Mouse (Mus musculus) liver, embryonic 13.5 days (tissue): Measurements from ENCODE around the gene Prss48. TPM values are rescaled to one million over a fixed set of nuclear protein-coding genes. Genes with fewer than 3 reads are reported as not detected.

Experiments
- ATAC-seq: fragments of 200-750 bp; cut with Nextera tagmentation; 2 replicates; pipeline ENCODE4 v1.8.0; 2017; ENCODE audit warnings: low read depth, mild to moderate bottlenecking, moderate number of reproducible peaks, moderate library complexity
- DNase-seq: peaks from one replicate; pipeline ENCODE4 v3.0.0; 2022
- H3K27ac ChIP-seq: fragments of 300-500 bp; sonication (generic); 2 replicates; pipeline ENCODE4 v1.5.1; 2015; ENCODE audit warnings: moderate library complexity, mild to moderate bottlenecking, inconsistent platforms
- H3K27me3 ChIP-seq: fragments of 300-500 bp; sonication (generic); 2 replicates; pipeline ENCODE4 v1.6.1; 2015; ENCODE audit warnings: mild to moderate bottlenecking, inconsistent platforms
- H3K36me3 ChIP-seq: fragments of 300-500 bp; sonication (generic); 2 replicates; pipeline ENCODE4 v1.6.1; 2015; ENCODE audit warnings: mild to moderate bottlenecking, inconsistent platforms
- H3K4me1 ChIP-seq: fragments of 300-500 bp; sonication (generic); replicated peaks from 2 replicates; pipeline ENCODE4 v1.6.1; 2015; ENCODE audit warnings: inconsistent platforms
- H3K4me2 ChIP-seq: fragments of 300-500 bp; sonication (generic); 2 replicates; pipeline ENCODE4 v1.6.1; 2015; ENCODE audit warnings: inconsistent platforms, mild to moderate bottlenecking, moderate library complexity
- H3K4me3 ChIP-seq: fragments of 300-500 bp; sonication (generic); replicated peaks from 2 replicates; pipeline ENCODE4 v1.5.1; 2015; ENCODE audit warnings: mild to moderate bottlenecking, inconsistent platforms
- H3K9ac ChIP-seq: fragments of 300-500 bp; sonication (generic); 2 replicates; pipeline ENCODE4 v1.6.1; 2015; ENCODE audit warnings: mild to moderate bottlenecking, inconsistent platforms
- H3K9me3 ChIP-seq: fragments of 300-500 bp; sonication (generic); replicated peaks from 2 replicates; pipeline ENCODE4 v1.6.1; 2016; ENCODE audit warnings: inconsistent platforms
- WGBS: fragments of 180-500 bp; shearing (Covaris S2); methylation state at CpG from one replicate; pipeline ENCODE4 v1.1.7; 2015; ENCODE audit not compliant: insufficient replicate concordance; 5-methylcytosine and 5-hydroxymethylcytosine counted together
- polyA plus RNA-seq: library from polyadenylated mRNA; unstranded; fragments of >200 nt; fragmentation: Nextera tagmentation; extraction: Ambion mirVana; gene quantifications from 2 replicates; pipeline ENCODE4 v1.2.1, GENCODE M21; 2015

Prss48 gene
- polyA plus RNA-seq, 1 experiment from 2014 or later, result not detected

- ATAC-seq (no peak), DNase-seq (no peak)
- Histone ChIP-seq H3K27me3 (no peaks in the 10 kb centered on the region; the same call in 1 of the 2 replicates), H3K4me1 (peaks cover 31% of the 10 kb centered on the region), H3K4me2 (peak overlapping the region; percentile 85), H3K27ac (no peak overlapping the region), H3K36me3 (no peaks in the 10 kb centered on the region), H3K4me3 (no peak overlapping the region), H3K9me3 (no peaks in the 10 kb centered on the region), H3K9ac (no peak overlapping the region)
- 78% methylated on average over 10 of the region's 10 CpGs for WGBS
Observed at GRCm38 (mm10) chr3:85973376-85974140, 28.7 kb downstream of the Prss48 start.

DNA sequence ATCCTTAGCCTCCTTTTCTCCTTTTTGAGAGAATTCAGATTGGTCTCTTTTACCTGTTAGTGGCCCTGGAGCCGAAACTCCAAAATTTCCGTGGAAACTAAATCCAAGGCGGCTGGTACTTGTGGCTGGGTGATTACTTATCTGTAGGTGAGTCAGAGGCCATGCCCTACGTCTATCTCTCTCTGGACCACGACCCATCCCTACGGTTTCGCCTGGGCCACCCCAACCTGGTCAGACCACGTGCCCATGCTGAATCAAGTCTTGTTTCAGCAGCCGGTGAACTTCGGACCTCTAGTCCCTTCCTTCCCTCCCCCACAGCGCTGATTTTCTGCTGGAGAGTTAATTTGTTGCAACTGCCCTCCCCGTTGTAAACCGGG lies 30.7 kb downstream of the Prss48 start:
- DNase-seq (peak; percentile 16), ATAC-seq (peak; percentile 57)
- Histone ChIP-seq H3K36me3 (no peaks in the 10 kb centered on the region), H3K27ac (peak overlapping the region; percentile 72), H3K4me3 (peak overlapping the region; percentile 74), H3K9me3 (no peaks in the 10 kb centered on the region), H3K4me2 (peak overlapping the region; percentile 85), H3K27me3 (no peaks in the 10 kb centered on the region; the same call in 1 of the 2 replicates), H3K4me1 (peaks cover 31% of the 10 kb centered on the region), H3K9ac (peak overlapping the region; percentile 79)
- WGBS, result under 1% methylated on average over 13 of the region's 13 CpGs

DNA sequence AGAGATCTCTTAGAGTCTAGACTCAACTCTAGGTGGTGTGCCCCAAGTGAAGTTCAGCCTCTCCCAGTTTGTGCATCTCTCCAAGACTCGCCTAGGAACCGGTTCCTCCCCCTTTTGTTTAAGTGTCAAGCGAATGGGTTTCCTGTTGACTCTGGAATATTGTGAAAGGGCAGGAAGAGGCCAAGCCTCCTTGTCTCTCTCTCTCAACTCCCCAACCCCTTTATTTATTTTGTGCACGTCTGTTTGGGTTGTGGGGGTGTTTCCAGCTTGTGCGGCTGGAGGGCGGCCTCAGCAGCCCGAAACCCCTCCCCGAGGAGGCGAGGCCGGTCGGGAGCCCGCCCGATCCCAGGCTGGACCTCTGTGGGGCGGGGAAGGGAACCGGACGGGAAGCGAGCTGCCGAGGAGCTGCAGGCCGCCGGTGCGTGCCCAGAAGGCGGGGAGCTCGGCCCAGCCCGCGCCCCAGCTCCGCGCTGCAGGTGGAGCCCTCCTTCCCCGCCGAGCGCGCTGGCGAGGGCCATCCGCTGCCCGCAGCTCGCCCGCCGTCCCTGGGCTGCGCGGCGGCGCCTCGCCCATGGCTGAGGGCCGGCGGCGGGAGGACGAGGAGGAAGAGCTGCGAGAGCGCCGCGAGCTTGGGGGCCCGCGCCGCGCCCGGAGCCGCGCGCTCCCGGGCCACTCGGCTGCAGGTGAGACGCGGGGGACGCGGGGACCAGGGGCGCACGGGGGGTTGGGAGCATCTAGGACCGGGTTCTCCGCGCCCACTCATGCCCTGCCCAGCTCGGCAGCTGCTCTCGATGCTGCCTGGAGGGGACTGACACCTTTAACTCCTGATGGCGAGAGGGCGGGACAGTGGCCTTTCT lies 31.3 kb downstream of the Prss48 start, which contains the start of gene Sh3d19:
Sh3d19 (plus strand) TSS at position 368 of the 857 bp plus-strand sequence.
- H3K4me1 ChIP-seq, result peaks cover 31% of the 10 kb centered on the region
- H3K9me3 ChIP-seq, result no peaks in the 10 kb centered on the region
- H3K4me3 ChIP-seq, result peak within 1 kb of the TSS; percentile 74
- H3K9ac ChIP-seq, result peak within 1 kb of the TSS; percentile 79
- peak within 1 kb of the TSS; percentile 85 for H3K4me2 ChIP-seq
- WGBS, result under 1% methylated on average over 54 of the region's 73 CpGs
- H3K27ac ChIP-seq, result peak within 1 kb of the TSS; percentile 72
- no peaks in the 10 kb centered on the region for H3K36me3 ChIP-seq
- ATAC-seq (peak; percentile 89), DNase-seq (peak; percentile 50)
- H3K27me3 ChIP-seq, result no peaks in the 10 kb centered on the region; the same call in 1 of the 2 replicates

DNA sequence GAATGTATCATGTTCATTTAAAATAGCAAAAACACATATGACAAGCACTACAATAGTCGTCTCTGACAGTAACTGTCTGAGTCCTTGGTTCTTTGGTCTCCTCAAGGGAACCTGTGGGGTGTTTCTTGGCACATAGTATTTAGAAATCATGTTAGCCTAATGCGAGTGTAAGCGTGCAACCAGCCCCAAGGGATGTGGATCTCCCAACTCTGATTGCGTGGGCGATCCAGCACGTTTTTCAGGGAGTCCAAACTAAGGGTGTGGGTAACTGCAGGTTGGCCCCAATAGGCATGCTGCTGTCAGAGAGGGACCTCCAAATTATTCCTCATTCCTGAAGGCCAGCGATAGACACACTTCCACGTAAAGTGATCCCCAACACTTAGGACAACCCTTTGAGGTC lies 33.3 kb downstream of the Prss48 start:
- H3K9me3 ChIP-seq, result no peaks in the 10 kb centered on the region
- peaks cover 31% of the 10 kb centered on the region for H3K4me1 ChIP-seq
- H3K36me3 ChIP-seq, result no peaks in the 10 kb centered on the region
- ATAC-seq, result no peak
- no peaks in the 10 kb centered on the region; the same call in 1 of the 2 replicates for H3K27me3 ChIP-seq
- no peak overlapping the region for H3K4me3 ChIP-seq
- no peak overlapping the region for H3K9ac ChIP-seq
- H3K27ac ChIP-seq, result no peak overlapping the region
- H3K4me2 ChIP-seq, result no peak overlapping the region
- WGBS, result 78% methylated on average over 8 of the region's 8 CpGs
- DNase-seq, result no peak

- no peak for ATAC-seq
- H3K4me1 ChIP-seq, result peaks cover 7% of the 10 kb centered on the region
- H3K9me3 ChIP-seq, result no peaks in the 10 kb centered on the region
- H3K9ac ChIP-seq, result no peak overlapping the region
- H3K36me3 ChIP-seq, result no peaks in the 10 kb centered on the region
- H3K4me2 ChIP-seq, result no peak overlapping the region
- DNase-seq, result no peak
- H3K4me3 ChIP-seq, result no peak overlapping the region
- no peak overlapping the region for H3K27ac ChIP-seq
- no peaks in the 10 kb centered on the region; the same call in 1 of the 2 replicates for H3K27me3 ChIP-seq
- 62% methylated on average over 4 of the region's 4 CpGs for WGBS
Observed at GRCm38 (mm10) chr3:85965479-85965878, 36.8 kb downstream of the Prss48 start.

DNA sequence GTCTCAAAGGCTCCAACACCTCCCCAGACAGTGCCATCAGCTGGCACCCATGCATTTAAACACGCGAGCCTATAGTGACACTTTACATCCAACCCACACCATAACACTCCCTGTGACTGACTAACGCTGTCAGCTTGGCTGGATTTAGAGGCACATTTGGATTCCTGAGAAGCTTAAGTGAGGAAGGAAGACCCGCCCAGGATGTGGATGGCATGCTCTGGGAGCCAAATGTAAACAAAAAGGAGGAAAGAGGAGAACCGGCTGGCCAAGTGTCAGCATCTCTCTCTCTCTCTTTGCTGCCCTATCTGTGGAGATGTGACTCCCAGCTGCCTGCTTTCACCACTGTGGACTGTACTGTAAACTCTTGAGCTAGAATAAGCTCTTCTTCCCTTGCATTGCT lies 41.2 kb downstream of the Prss48 start:
- no peaks in the 10 kb centered on the region for H3K4me1 ChIP-seq
- no peak for DNase-seq
- no peaks in the 10 kb centered on the region for H3K27me3 ChIP-seq
- H3K4me3 ChIP-seq, result no peak overlapping the region
- H3K9ac ChIP-seq, result no peak overlapping the region
- no peak overlapping the region for H3K27ac ChIP-seq
- WGBS, result 30% methylated on average over 5 of the region's 5 CpGs
- no peaks in the 10 kb centered on the region for H3K36me3 ChIP-seq
- no peak overlapping the region for H3K4me2 ChIP-seq
- no peak for ATAC-seq
- no peaks in the 10 kb centered on the region for H3K9me3 ChIP-seq

- Histone ChIP-seq H3K27me3 (no peaks in the 10 kb centered on the region), H3K9me3 (no peaks in the 10 kb centered on the region), H3K27ac (no peak overlapping the region), H3K9ac (no peak overlapping the region), H3K4me2 (no peak overlapping the region), H3K36me3 (no peaks in the 10 kb centered on the region), H3K4me3 (no peak overlapping the region), H3K4me1 (no peaks in the 10 kb centered on the region)
- DNase-seq (no peak), ATAC-seq (no peak)
- 60% methylated on average over 1 of the region's 1 CpGs for WGBS
Observed at GRCm38 (mm10) chr3:85959669-85960068, 42.6 kb downstream of the Prss48 start.

GRCm38 (mm10) chr3:85955704-85956103 lies 46.6 kb downstream of the Prss48 start:
- Histone ChIP-seq H3K9me3 (no peaks in the 10 kb centered on the region), H3K9ac (no peak overlapping the region), H3K4me3 (no peak overlapping the region), H3K27me3 (no peaks in the 10 kb centered on the region), H3K36me3 (no peaks in the 10 kb centered on the region), H3K4me1 (no peaks in the 10 kb centered on the region), H3K4me2 (no peak overlapping the region), H3K27ac (no peak overlapping the region)
- 70% methylated on average over 5 of the region's 5 CpGs for WGBS
- DNase-seq (no peak), ATAC-seq (no peak)

GRCm38 (mm10) chr3:85955269-85955668 lies 47.0 kb downstream of the Prss48 start:
- H3K4me1 ChIP-seq, result no peaks in the 10 kb centered on the region

GRCm38 (mm10) chr3:85952696-85953283 lies 49.5 kb downstream of the Prss48 start:
- H3K27me3 ChIP-seq, result no peaks in the 10 kb centered on the region
- 73% methylated on average over 10 of the region's 10 CpGs for WGBS
- no peak for DNase-seq
- no peaks in the 10 kb centered on the region for H3K36me3 ChIP-seq
- no peak overlapping the region for H3K9ac ChIP-seq
- ATAC-seq, result no peak
- H3K9me3 ChIP-seq, result no peaks in the 10 kb centered on the region
- no peak overlapping the region for H3K4me3 ChIP-seq
- H3K27ac ChIP-seq, result no peak overlapping the region
- no peak overlapping the region for H3K4me2 ChIP-seq
- H3K4me1 ChIP-seq, result no peaks in the 10 kb centered on the region

More at GRCm38 (mm10) chr3:85955269-85955668, 47.0 kb downstream of the Prss48 start:
- DNase-seq (no peak), ATAC-seq (no peak)
- Histone ChIP-seq H3K4me3 (no peak overlapping the region), H3K27me3 (no peaks in the 10 kb centered on the region), H3K4me2 (no peak overlapping the region), H3K9me3 (no peaks in the 10 kb centered on the region), H3K9ac (no peak overlapping the region), H3K27ac (no peak overlapping the region), H3K36me3 (no peaks in the 10 kb centered on the region)
- 85% methylated on average over 9 of the region's 9 CpGs for WGBS

- H3K4me3 ChIP-seq, result no peak overlapping the region
- 71% methylated on average over 4 of the region's 4 CpGs for WGBS
- no peaks in the 10 kb centered on the region for H3K36me3 ChIP-seq
- no peak overlapping the region for H3K4me2 ChIP-seq
- DNase-seq (no peak), ATAC-seq (no peak)
- no peak overlapping the region for H3K27ac ChIP-seq
- H3K27me3 ChIP-seq, result no peaks in the 10 kb centered on the region
- no peak overlapping the region for H3K9ac ChIP-seq
- H3K4me1 ChIP-seq, result no peaks in the 10 kb centered on the region
- H3K9me3 ChIP-seq, result no peaks in the 10 kb centered on the region
Observed at GRCm38 (mm10) chr3:85950914-85951313, 51.4 kb downstream of the Prss48 start.
